Mouse (Mus musculus): Measurements from ENCODE around the gene Cdkal1.
A peak's percentile ranks its signal among the peaks of the same experiment; 100 is the strongest.

Gene Cdkal1

DNA sequence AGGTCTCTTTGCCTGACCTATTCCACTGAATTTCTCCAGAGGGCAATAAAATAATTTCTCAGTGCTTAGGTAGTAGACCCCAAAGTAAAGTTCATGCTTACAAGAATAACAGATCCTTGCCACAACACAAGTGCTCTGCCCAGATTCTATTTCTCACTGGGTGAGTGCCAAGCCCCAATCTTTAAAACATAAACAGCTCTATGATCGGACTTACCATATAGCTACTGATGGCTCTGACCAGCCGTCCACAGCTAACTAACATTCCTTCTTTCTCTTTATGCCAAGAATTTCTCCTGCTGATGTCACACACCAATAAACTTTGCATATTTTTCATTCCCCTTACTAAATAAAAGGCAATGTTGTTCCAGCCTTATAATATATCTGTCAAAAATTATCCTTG is 283.0 kb downstream of the Cdkal1 start:
- DNase-seq = no peak

DNA sequence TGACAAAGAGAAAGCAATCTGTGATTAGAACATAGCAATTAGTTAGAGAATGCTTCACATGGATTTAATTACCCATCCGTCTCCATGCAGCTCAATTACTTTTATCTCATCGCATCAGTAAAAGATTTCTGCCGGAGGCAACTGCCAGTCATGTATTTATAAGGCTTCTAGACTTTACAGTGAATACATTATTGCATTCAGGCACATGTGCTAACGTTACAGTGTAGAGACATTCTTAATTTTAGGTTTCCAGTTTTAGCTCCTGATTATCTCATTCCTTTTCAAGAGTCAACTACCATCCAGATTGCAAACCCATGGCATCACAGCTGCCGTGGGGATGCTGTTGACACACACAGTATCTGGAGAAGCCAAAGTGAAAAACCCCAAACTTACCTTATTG is 289.8 kb downstream of the Cdkal1 start:
- DNase-seq = no peak

DNA sequence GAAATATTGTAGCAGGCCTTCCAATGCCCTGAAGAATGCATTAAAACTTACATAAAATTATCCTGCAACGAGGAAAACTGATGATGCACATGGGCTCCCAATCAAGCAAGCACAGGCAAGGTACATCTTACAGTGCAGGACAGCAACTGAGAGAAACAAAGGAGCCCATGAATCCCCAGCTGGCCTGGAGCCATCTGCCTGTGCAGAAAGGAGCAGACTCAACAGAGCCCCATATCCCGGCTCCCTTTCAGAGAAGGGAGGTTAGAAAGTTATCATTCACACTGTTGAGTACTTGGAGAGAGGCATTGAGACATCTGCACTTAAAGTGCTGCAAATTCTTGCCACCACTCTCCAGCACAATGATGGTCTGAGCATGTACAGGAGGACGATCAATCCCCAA is 296.3 kb downstream of the Cdkal1 start:
- DNase-seq = no peak

DNA sequence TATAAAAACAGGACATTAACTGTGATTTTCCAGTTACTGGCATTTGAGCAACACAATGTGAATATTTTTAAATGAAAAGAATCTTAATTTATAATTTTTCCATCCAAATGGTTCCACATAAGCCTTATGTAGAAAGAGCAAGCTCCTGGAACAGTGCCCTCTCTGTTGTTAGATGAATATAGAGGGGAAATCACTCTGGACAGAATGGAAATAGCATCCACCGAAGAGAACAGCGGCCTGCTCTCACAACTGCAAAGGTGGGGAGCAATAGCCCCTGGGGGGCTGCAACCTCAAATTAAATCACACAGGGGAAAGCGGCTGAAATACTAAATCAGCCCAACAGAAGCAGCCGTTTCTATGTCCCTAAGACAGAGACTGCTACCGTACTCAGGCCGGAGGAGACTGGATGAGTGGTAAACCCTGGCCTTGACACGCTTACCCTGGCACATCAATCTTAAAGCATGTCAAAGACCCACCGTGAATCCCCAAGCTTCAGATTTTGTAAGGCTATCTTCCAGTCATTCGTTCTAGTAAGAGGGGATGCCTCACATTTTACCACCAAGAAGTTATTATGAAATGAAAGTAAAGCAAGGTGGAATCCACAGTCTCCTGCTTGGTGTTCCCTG is 300.2 kb downstream of the Cdkal1 start:
- no peak for DNase-seq

DNA sequence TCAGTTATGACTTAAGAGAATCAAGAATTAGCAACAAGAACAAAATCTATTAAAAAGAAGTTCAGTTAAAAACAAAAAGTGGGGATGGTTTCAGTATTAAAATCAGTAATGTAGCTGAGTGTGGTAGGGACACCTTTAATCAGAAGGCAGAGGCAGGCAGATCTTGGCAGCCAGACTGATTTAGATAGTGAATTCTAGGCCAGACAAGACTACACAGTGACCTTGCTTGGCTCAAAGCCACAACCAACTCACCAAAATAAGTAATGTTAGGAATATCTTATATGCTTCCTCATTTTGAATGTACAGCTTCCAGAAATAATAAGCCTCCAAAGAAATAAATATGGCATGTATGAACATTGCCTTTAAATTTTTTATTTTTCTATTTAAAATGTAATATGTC is 301.7 kb downstream of the Cdkal1 start:
- no peak for DNase-seq

DNA sequence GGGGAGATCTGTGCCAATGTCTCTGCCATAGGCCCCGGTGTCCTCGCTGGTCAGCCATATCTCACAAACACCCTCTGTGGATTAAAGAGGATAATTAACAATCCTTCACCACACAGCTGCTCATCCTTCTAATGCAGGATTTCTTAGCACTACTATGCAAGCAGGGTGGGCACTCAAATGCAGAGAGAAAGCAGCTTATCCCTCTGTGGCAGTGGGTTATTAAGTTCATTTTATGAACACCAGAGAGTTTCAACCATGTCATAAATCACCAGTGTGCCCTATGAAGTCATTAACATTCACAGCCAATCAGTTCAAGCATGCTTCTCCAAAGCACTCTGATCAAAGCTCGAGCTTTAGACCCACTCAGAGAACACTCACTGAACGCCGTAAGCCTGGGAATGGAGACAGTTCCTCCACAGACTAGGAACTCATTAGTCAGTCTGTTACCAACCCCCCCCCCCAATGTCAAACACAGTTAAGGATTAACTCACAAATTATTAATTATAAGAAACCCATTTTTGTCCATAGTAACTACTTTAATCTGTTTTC is 303.1 kb downstream of the Cdkal1 start:
- DNase-seq = no peak

DNA sequence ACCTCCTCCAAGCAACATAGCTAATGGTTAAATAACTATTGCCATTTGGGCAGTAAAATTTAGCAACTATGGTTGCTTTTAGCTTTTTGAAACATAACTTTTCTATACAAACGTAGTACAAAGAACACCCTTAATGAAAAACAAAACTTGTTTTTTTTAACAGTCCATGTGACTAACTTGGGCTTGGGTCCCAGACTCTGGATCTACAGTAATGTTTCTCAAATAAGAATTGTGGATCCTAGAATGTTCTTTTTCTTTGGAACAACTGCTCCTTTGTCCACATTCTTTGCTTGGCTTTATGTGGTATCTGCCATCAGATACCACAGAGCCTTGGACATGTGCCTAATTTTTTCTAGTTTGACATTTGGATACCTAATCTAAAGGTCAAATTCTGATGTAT is 304.6 kb downstream of the Cdkal1 start:
- no peak for DNase-seq

DNA sequence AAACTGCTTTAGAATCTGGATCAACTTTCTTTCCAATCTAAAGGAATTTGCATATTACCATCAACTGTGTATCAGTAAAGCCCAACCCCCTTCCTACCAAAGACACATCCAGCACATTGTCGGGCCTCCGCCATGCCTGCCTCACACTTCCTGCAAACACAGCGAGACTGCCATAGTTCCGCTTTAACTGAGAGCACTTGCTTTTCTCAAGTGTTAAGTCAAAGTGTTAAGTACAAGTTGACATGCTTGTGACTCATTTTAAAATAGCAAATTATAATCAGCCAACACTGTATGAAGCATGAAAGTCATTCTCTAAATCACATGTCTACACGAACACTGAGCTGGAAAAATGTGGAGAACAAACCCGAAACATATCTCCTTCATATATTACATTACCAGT is 305.3 kb downstream of the Cdkal1 start:
- no peak for DNase-seq

DNA sequence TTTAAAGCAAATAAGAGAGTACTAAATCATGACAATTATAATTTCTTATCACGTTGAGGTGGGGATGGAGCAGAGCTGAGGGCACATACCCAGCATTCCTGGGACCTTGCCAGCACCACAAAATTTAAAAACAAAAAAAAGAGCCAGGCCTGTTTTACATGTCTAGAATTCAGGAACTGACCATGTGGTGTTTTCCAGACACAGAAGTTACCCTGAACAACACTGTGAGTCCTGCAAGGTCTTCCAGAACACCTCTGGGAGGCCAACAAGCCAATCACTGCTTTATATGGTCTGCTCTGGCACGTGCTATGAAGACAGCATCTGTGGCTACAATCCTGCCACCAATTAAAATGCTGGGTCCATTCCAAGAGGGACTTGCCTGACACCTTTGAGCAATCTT is 305.7 kb downstream of the Cdkal1 start:
- no peak for DNase-seq

DNA sequence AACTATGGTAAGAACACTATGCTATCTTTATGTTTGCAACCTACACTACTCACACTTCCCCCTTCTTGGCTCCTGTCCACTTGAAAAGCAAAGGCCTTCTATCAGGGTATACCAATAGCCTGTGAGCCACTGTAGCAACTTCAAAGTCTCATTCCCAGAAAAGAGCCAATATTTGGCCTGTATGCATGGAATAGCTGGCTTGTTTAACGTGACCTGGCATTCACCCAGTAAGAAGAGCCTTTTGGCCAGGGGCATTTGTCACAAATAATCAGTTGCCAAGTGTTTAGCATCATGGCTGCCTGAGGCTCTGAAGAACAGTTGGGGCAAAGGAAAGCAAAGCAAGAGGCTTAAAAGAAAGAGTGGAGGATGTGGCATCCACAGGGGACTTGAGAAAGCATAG is 317.6 kb downstream of the Cdkal1 start:
- peak; percentile 18 for DNase-seq

DNA sequence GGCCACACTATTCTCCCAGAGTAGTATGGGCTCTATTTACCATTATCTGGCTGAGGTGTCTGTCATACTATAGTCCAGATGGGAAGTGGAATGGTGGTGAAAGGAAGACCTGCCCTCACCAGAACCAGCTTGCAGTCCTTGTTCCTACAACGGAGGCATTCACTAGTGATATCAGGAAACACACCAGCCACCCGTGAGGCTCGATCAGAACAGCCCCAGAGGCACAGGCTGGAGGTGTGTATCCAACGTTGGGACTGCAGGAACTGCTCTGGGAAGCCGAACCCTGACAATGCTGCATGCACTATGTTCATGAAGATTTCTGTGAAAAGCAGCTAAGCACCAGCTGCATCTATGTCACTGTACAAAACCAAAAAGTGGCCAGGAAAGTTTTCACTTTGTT is 321.9 kb downstream of the Cdkal1 start:
- DNase-seq = no peak

DNA sequence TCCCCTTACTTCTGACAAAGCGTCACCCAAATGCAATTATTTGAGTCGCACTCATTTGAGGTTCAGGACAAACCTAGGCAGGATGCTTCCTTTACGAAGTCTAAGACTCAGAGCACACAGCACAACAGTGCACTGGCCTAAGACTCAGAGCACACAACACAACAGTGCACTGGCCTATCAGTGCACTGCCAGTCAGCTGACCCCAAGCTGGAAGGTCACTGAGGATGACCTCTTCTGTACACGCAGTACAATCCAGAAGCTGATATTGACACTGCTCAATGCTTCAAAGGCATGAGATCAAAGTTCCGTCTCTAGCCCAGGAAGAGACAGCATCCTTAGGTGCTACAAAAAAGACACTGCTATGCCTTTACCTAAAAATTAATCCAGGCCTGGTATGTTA is 327.1 kb downstream of the Cdkal1 start:
- DNase-seq = no peak

DNA sequence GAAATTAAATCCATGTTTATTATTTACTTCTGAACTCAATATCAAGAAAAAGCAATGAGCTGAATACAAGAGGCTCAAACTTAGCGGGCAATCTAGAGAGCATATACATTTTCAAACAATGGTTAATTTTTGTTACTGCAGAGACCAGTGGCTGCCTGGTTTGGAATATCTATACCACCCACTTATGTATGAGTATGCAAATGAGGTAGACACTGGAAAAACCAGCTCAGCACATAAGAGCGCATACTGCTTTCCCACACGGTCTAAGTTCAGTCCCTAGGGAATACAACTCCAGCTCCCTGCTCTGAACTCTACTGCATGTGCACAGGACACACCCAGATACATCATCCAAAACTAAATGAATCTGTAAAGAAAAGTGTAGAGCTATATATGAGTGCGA is 334.2 kb downstream of the Cdkal1 start:
- DNase-seq = no peak

DNA sequence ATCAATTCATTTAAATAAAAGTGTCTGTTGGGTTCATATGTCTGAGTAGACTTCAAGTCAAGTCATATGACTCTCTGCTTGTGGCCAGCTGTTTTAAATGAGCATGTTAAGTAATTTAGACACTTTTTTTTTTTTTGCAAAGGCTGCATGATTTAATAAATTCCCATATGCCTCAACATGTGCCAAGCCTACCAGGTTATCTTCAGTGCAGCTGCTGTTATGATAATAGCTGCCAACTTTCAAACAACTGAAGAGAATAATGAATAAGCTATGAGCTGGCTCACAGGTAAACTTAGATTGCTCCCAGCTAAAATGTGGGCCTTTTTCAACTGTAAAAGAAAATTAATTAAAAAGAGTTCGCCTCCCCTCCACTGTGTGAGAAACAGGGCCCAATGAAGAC is 341.4 kb downstream of the Cdkal1 start:
- no peak for DNase-seq

DNA sequence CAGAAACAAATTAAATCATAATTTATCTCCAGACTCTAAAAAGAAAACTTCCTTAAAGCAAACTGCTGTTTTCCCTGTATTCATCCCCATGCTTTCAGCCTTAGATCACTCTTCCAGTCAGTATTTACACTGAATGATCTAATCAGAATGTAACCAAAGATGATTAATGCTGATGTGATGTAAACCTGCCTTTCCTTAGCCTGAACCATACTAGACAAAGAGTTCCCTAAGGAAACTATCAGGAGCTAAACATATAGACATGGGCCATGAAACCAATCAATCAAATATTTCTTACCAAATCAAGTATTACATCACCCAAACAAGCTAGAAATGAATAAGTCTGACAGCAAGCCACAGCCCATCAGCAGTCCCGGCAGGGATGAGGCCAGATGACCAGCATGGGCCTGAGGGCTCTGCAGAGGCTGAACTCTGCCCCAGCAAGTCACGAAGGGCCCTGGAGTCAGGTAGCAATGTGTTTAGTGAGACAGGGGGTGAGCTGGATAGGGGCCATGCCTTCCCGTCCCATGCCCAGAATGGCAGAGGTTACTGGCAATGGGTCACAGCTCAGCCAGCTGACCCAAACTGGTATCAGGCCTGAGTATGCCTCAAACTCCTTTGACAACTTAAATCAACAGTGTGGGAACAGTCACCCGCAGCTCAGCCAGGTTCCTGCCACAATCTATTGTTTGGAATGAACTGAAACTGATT is 350.5 kb downstream of the Cdkal1 start:
- no peak for DNase-seq

DNA sequence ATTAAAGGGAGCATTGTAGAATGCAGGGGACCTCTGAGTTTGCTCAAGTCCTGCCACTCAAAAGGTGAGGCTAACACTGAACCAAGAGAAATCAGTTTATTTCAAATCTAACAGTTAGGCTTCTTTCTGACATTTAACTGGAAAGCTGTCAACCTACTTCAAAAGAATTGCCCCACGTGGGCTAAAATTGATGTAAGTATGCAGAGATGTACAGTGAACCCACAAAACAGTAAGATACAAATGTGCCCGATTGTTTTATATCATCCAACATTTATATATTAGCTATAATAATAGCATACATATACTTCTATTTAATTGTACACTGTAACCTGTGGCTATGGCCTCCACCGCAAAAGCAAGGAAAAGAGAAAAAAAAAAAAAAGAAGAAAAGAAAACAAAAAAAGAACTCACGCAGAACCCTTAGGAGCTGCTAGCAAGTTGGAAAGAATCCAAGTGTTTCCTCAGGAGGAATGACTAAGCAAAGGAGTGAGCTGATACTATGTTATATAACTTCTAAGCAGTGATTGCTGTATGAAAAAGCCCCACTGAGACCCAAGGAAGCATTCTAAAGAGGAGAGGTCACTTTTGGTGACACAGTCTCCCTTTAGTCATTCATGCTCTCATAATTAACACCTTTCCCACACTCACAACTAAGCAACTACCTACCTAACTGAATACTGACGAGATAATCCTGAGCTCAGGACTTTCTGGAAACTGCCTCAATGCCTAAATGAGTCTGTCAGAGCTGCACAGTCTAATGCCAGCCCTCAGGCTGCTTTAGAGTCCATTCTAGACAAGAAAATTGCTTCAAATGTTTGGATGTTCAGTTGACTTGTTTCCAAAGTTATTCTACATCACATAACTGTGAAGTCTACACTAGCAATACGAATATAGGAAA is 352.1 kb downstream of the Cdkal1 start:
- no peak for DNase-seq

DNA sequence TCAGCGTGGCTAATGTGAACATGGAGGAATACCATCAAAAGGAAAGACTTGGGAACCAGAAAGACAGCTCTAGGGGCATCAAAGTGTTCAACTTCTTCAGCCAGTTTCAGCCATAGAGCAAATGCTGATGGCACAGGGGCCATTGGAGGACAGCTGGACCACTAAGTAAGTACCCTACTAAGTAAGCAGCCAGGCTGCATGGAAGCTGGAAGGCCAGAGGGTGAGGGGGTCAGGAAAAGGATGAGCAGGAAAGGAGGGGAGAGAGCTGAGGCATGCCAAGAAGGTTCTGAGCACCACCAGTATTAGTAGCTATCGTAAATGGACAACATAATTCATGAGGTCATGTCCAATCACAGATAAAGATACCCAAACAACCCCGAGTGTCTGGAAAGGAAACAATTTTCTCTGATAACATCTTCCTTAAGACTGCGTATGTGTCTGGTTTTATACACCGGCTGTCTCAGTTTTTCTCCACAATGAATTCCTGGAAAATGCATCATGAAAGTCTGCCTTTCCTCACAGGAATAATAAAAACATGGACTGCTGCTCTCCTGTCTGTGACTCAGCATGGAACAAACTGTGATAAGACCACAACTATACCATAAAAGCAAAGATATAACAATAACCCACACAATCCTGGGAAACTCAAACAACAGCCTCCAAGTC is 352.9 kb downstream of the Cdkal1 start:
- no peak for DNase-seq

DNA sequence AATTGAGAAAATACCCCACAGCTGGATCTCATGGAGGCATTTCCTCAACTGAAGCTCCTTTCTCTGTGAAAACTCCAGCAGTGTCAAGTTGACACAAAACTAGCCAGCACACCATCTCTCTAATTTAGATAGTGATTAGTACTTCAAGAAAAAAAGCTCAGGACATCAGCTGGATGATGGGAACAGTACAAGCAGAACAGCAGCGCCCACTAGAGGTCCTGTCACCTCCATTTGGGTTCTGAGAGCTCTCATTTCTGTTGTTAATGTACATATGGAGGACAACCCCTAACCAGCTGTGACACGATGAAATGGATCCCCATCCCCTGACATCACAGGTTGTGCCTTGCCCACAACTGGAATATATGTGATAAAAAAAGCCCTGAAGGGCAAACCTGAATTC is 354.3 kb downstream of the Cdkal1 start:
- no peak for DNase-seq

DNA sequence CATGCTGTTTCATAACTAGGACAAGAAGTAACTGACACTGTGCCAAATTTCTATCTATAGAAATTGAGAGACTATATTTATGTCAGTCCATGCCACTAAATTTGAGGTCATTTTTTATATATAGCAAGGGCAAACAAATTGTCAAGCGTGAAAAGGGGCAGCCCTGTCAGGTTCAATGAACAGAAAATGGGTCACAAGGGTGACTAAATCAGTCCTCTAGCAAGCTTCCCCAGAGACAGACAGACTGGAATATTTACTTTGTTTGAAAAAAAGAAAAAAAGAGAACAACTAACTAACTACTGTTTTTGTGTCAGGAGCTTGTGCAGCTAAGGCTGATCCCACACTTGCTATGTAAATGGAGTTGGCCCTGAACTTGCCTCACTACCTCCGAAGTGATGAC is 355.7 kb downstream of the Cdkal1 start:
- DNase-seq = no peak

DNA sequence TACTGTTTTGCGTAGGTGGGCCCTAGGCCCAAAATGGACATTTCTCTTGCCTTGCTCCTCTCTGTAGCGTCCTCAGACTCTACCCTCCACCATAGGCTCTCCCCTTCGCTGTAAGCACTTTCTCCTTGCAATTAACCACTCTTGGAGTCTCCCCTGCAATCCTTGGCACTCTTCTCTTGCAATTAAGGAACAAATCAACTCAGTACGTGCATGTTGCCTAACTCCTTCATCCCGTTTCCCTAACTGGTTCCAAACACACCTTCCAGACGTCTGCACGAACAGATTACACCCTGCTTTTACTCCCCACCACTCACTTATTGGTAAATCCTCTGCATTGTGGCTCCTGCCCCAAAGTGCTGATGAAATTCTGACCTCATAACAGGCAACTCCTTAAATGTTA is 358.2 kb downstream of the Cdkal1 start:
- no peak for DNase-seq

DNA sequence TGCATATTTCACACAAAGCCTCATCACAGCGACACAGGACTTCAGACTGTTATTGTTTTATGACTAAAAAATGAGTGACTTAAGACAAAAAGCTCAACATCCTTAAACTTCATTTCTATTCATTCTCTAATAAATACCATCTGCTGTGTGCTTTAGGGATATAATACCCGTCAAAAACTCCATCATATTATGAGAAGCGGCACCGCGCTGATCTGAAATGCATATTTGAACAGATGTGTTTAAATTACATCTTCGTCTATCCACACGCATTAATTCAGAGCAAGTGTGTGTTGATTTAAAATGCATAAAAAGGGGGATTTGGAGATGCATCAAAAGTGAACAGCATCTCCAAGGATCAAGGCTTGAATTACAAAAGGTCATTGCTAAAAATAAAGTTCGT is 365.1 kb downstream of the Cdkal1 start:
- no peak for DNase-seq

DNA sequence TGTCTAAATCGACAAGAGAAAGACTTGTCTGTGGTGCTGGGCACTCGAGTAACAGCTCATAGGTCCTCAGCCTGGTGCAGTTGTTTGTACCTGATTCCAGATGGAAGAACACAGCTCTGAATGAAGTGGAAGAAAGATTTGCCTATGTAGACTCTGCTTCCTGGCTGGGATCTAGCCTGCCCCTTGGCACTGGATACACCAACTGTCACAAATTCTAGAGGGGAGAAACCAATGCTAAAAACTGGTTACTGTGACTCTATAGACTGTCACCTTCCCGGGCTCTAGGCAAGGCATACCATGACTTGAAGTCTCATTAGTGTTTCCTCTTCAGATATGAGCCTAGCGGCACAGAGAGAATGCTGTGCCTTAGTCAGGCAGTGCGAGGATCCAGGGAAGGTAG is 366.0 kb downstream of the Cdkal1 start:
- DNase-seq = no peak

DNA sequence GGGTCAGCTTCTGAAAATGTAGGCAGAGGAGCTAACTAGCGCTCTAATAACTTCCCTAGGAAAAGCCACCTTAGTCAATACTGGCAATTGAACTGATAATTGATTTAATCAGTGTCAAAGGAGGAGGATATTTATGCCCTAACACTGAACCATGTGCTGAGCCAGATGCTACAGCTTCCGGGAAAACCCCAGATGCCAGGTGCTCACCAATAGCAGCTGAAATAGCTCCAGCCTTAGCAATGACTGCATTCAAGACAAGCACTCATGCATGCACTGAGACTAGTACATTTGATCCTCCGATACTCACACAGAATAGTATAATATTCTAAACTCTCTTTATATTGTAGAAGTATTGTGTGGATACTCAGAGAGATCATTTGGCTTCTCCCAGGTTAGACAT is 368.8 kb downstream of the Cdkal1 start:
- no peak for DNase-seq

Measured in cerebellum, adult 11 months (tissue).